Mouse (Mus musculus): ENCODE measurements around the gene Rpl34. TPM values are rescaled to one million over a fixed set of nuclear protein-coding genes. Genes with fewer than 3 reads are reported as not detected.

Gene Rpl34
- 32.6 and 76.9 TPM in 2 replicates for polyA plus RNA-seq (2012; ENCODE audit: insufficient read depth, low replicate concordance)

DNA sequence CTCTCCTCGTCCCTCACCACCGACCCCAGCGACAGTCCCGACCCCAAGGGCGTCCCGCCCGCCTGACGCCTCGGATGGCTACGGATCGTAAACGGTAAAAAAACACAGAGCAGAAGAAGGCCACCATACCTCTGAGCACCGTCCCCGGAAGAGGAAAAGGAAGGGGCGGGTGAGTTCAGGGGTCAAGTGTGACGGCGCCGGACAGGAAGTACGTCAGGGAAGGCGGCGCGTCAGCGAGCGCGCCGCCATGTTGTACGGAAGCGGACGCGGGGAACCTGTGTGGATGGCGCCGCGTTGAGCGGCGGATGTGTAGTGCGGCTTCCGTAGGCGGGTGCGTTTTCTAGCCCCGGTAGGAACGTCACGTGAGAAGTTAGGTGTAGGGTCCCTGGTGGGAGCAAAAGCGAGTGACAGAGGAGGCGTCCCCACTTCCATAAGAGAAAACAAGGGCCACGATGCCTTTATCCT is at the start of gene Rpl34:
Gene Rpl34 (minus strand): TSS at position 210 of the 465 bp plus-strand sequence.
- H3K9me3 ChIP-seq: peaks cover 4% of the 10 kb centered on the region; the same call in 1 of the 2 replicates
- H3K4me3 ChIP-seq (replicated peaks): peak within 1 kb of the TSS; percentile 96
- H3K36me3 ChIP-seq (replicated peaks; ENCODE audit: low read length): peaks cover 39% of the 10 kb centered on the region

GRCm38 (mm10) chr3:130768172-130768571 is 38.0 kb upstream of the Rpl34 start:
- TF ChIP-seq FLI1 (IDR thresholded peaks at IDR 0.05; ENCODE audit: low read length): no peak
- no peak for TF ChIP-seq GATA1 (IDR thresholded peaks at IDR 0.05; ENCODE audit: borderline replicate concordance, low read length)
- H3K27me3 ChIP-seq (replicated peaks): no peaks in the 10 kb centered on the region
- H3K4me3 ChIP-seq (replicated peaks): no peak overlapping the region
- H3K4me1 ChIP-seq: peaks cover 9% of the 10 kb centered on the region
- H3K36me3 ChIP-seq (replicated peaks; ENCODE audit: low read length): no peaks in the 10 kb centered on the region
- H3K9me3 ChIP-seq: peaks cover 8% of the 10 kb centered on the region

More for the DNA sequence above, at the start of gene Rpl34:
- Histone ChIP-seq H3K4me1 (peaks cover 23% of the 10 kb centered on the region), H3K27me3 (replicated peaks) (peaks cover 2% of the 10 kb centered on the region)
- TF ChIP-seq GATA1 (IDR thresholded peaks at IDR 0.05; ENCODE audit: borderline replicate concordance, low read length) (no peak), FLI1 (IDR thresholded peaks at IDR 0.05; ENCODE audit: low read length) (peak; percentile 41; the same call in 1 of the 2 replicates)

DNA sequence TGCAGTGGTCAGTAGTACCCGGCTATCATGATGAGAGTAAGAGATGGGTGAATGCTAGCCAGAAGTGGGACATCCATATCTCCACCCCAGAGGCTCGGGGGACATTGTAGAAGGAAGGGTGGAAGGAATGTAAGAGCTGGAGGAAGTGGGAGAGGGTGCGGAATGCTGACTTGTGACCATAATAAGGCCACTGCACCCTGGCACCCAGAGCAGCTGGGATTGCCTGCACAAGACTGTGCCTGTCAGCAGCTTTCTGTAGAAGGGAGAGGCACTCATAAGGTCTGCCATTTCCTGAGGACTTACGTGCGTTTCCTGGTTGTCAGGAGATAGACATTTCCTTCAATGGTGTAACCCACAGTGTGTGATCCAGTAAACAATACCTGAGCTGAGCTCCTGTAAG is 33.9 kb upstream of the Rpl34 start:
- Histone ChIP-seq H3K9me3 (no peaks in the 10 kb centered on the region), H3K4me3 (replicated peaks) (no peak overlapping the region), H3K27me3 (replicated peaks) (peaks cover 6% of the 10 kb centered on the region), H3K36me3 (replicated peaks; ENCODE audit: low read length) (no peaks in the 10 kb centered on the region), H3K4me1 (peaks cover 9% of the 10 kb centered on the region)
- TF ChIP-seq GATA1 (IDR thresholded peaks at IDR 0.05; ENCODE audit: borderline replicate concordance, low read length) (no peak), FLI1 (IDR thresholded peaks at IDR 0.05; ENCODE audit: low read length) (no peak)

DNA sequence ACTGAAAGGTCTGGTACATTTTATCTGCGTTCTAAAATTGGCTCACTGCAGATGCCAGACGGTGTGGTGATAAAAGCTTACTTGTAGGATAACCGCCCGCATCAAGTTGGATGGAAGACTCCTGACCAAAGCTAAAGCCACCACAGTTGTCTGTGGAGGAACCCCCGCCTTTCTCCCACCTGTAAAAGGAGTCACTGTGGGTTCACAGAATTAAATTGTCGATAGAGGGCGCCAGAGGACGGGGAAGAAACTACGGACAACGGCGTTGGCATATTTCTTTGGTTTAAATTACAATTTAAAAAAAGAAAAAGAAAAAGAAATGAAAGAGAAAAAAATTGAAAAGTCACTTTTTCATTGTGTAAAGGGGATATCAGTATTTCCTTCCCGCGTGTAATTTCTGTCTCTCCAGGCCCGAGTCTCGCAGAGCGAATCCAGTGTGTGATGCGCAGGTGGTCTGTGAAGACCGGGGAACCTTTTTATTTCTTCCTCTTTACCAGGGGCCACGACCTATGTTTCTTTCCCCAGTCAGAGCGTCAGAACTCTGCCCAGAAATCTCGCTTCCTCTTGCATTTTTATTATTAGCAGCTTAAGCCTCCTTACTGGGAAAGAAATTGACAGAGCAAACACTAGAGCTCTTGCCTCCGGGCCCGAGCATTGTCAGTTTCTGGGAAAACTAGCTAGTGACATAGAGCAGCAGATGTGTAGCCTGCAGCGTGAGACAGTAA is 30.7 kb upstream of the Rpl34 start:
- H3K4me1 ChIP-seq: peaks cover 6% of the 10 kb centered on the region

GRCm38 (mm10) chr3:130758157-130758841 is 28.1 kb upstream of the Rpl34 start:
- Histone ChIP-seq H3K27me3 (replicated peaks) (peaks cover 13% of the 10 kb centered on the region), H3K36me3 (replicated peaks; ENCODE audit: low read length) (no peaks in the 10 kb centered on the region), H3K4me3 (replicated peaks) (no peak overlapping the region), H3K4me1 (no peaks in the 10 kb centered on the region), H3K9me3 (no peaks in the 10 kb centered on the region)
- no peak for TF ChIP-seq FLI1 (IDR thresholded peaks at IDR 0.05; ENCODE audit: low read length)
- no peak for TF ChIP-seq GATA1 (IDR thresholded peaks at IDR 0.05; ENCODE audit: borderline replicate concordance, low read length)

More for the DNA sequence above, 30.7 kb upstream of the Rpl34 start:
- Histone ChIP-seq H3K4me3 (replicated peaks) (peak overlapping the region; percentile 38), H3K9me3 (no peaks in the 10 kb centered on the region), H3K27me3 (replicated peaks) (peaks cover 10% of the 10 kb centered on the region), H3K36me3 (replicated peaks; ENCODE audit: low read length) (no peaks in the 10 kb centered on the region)
- TF ChIP-seq GATA1 (IDR thresholded peaks at IDR 0.05; ENCODE audit: borderline replicate concordance, low read length): no peak
- no peak for TF ChIP-seq FLI1 (IDR thresholded peaks at IDR 0.05; ENCODE audit: low read length)

DNA sequence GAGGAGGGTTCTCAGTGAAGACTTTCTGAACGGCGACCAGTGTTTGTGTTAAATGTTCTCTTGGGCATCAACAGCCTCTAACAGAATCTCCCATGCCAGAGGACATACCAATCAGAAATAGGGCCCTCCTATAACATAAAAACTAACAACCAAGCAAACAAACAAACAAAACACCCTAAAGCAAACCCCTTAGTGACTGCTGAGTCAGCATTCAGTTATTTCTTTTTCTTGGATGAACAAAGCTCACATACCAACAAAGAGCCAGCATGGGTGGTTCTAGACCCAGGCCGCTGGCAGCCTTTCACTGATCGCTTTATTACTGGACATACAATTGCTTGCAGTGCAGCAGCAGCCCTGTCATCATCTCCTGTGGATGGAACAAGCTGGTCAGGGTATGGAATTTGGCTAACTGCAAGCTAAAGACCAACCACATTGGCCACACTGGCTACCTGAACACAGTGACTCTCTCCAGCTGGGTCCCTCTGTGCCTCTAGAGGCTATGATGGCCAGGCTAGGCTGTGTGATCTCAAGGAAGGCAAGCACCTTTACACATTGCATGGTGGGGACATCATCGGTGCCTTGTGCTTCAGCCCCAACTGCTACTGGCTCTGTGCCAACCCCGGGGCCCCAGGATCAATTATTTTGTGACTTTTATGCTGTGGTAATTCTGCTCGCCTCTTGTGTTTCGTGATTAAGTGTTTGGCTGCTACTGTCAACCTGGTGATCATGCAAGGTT is 27.1 kb upstream of the Rpl34 start:
- H3K4me1 ChIP-seq: no peaks in the 10 kb centered on the region
- TF ChIP-seq FLI1 (IDR thresholded peaks at IDR 0.05; ENCODE audit: low read length) (no peak), GATA1 (IDR thresholded peaks at IDR 0.05; ENCODE audit: borderline replicate concordance, low read length) (no peak)

DNA sequence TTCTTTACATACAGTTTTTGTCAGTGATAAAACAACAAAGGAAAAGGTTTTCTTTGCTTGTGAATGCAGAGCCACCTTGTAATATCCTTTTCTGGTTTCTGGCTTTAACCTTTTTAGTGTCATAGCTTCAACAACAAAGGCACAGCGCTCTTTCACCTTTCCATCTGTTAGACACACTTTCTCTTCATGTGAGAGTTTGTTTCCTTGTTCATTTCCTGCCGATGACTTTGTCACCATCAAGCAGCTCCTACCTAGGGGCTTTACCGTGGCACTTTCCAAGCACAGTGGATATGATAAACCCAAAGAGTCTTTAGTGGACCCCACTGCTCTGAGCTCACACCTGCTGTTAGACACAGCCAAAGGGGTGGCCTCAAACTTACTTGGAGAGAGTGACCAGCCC is 19.0 kb upstream of the Rpl34 start:
- TF ChIP-seq GATA1 (IDR thresholded peaks at IDR 0.05; ENCODE audit: borderline replicate concordance, low read length) (no peak), FLI1 (IDR thresholded peaks at IDR 0.05; ENCODE audit: low read length) (no peak)
- H3K9me3 ChIP-seq: peaks cover 12% of the 10 kb centered on the region; the same call in 1 of the 2 replicates
- H3K27me3 ChIP-seq (replicated peaks): peaks cover 9% of the 10 kb centered on the region
- no peaks in the 10 kb centered on the region for H3K4me1 ChIP-seq
- H3K36me3 ChIP-seq (replicated peaks; ENCODE audit: low read length): no peaks in the 10 kb centered on the region
- H3K4me3 ChIP-seq (replicated peaks): no peak overlapping the region

More for the DNA sequence above, 27.1 kb upstream of the Rpl34 start:
- Histone ChIP-seq H3K9me3 (no peaks in the 10 kb centered on the region), H3K27me3 (replicated peaks) (peaks cover 13% of the 10 kb centered on the region), H3K36me3 (replicated peaks; ENCODE audit: low read length) (no peaks in the 10 kb centered on the region), H3K4me3 (replicated peaks) (no peak overlapping the region)

- H3K4me3 ChIP-seq (replicated peaks): no peak overlapping the region
- H3K36me3 ChIP-seq (replicated peaks; ENCODE audit: low read length): no peaks in the 10 kb centered on the region
- peaks cover 7% of the 10 kb centered on the region for H3K27me3 ChIP-seq (replicated peaks)
- peaks cover 12% of the 10 kb centered on the region; the same call in 1 of the 2 replicates for H3K9me3 ChIP-seq
- no peak for TF ChIP-seq FLI1 (IDR thresholded peaks at IDR 0.05; ENCODE audit: low read length)
- TF ChIP-seq GATA1 (IDR thresholded peaks at IDR 0.05; ENCODE audit: borderline replicate concordance, low read length): no peak
- H3K4me1 ChIP-seq: no peaks in the 10 kb centered on the region
Measured at GRCm38 (mm10) chr3:130746673-130747619, 16.7 kb upstream of the Rpl34 start.

Measured in megakaryocyte, embryonic 14.5 days (primary cell).